Mouse (Mus musculus) cerebellum, postnatal 4 days (tissue): Measurements from ENCODE around the gene Mlh1.

ENCODE experiments used
- DNase-seq, 2 experiments: peaks; one replicate each; pipeline ENCODE4 v3.0.0; 2022; ENCODE audit warnings: low spot score in 2 of 2, mixed read lengths in 1 of 2

Mlh1 gene

GRCm38 (mm10) chr9:111216424-111216823, 55.2 kb downstream of the Mlh1 start:
- DNase-seq, result no peak

- DNase-seq, result no peak
These were observed 58.1 kb downstream of the Mlh1 start for GRCm38 (mm10) chr9:111213501-111213900.

- DNase-seq, result no peak
These were observed 60.2 kb downstream of the Mlh1 start for GRCm38 (mm10) chr9:111211122-111212041.

GRCm38 (mm10) chr9:111210412-111210811, 61.2 kb downstream of the Mlh1 start:
- no peak for DNase-seq

- no peak for DNase-seq
These were observed 62.4 kb downstream of the Mlh1 start for GRCm38 (mm10) chr9:111209158-111209699.

- DNase-seq, result no peak
These were observed 63.4 kb downstream of the Mlh1 start for GRCm38 (mm10) chr9:111208185-111208584.

GRCm38 (mm10) chr9:111207683-111208082, 63.9 kb downstream of the Mlh1 start:
- DNase-seq, result no peak

GRCm38 (mm10) chr9:111204601-111205375, 66.8 kb downstream of the Mlh1 start:
- DNase-seq, result no peak

- no peak for DNase-seq
These were observed 71.4 kb downstream of the Mlh1 start for GRCm38 (mm10) chr9:111200208-111200607.

- no peak for DNase-seq
These were observed 73.3 kb downstream of the Mlh1 start for GRCm38 (mm10) chr9:111198332-111198731.

GRCm38 (mm10) chr9:111197712-111198111, 73.9 kb downstream of the Mlh1 start:
- DNase-seq, result no peak

GRCm38 (mm10) chr9:111197116-111197515, 74.5 kb downstream of the Mlh1 start:
- DNase-seq, result no peak

- DNase-seq, result no peak
These were observed 78.4 kb downstream of the Mlh1 start for GRCm38 (mm10) chr9:111193211-111193610.

- no peak for DNase-seq
These were observed 82.9 kb downstream of the Mlh1 start for GRCm38 (mm10) chr9:111188731-111189130.

GRCm38 (mm10) chr9:111186861-111187260, 84.7 kb downstream of the Mlh1 start:
- DNase-seq, result no peak

- DNase-seq, result no peak
These were observed 86.7 kb downstream of the Mlh1 start for GRCm38 (mm10) chr9:111184929-111185328.

- DNase-seq, result no peak
These were observed 89.4 kb downstream of the Mlh1 start for GRCm38 (mm10) chr9:111182176-111182575.

GRCm38 (mm10) chr9:111178971-111179370, 92.6 kb downstream of the Mlh1 start:
- no peak for DNase-seq
